ENCODE assay signal across 10 mouse cellular contexts in genomic region chr1:132150171-132150570, GRCm38 (mm10). TPM values are rescaled to one million over a fixed set of nuclear protein-coding genes. Genes with fewer than 3 reads are reported as not detected.
DNase-seq lines count a peak whose midpoint lies in the region; ATAC-seq lines count a peak whose summit lies in the region.
"Had no signal": no experiment of that assay in that cellular context is flagged by ENCODE, and none has a peak within 500 bp of the region (broad histone marks: within the 10 kb centered on the region; RNA-seq: fewer than 3 reads in every experiment).

No protein-coding gene starts in this region.

- no peak overlapping the region for H3K9ac ChIP-seq in liver, embryonic 13.5 days
- H3K9ac ChIP-seq in intestine, embryonic 16.5 days (ENCODE audit: low read depth, low read length) = peak overlapping the region; percentile 46

- no peak for DNase-seq in liver, embryonic 13.5 days
- DNase-seq in liver (no peak), NIH3T3 (ENCODE audit: low read depth) (peak; percentile 71)
- DNase-seq in limb, embryonic 10.5 days (ENCODE audit: low spot score) = no peak
- DNase-seq in layer of hippocampus, adult 9-10 months (ENCODE audit: low spot score) = no peak
- DNase-seq in thymus, adult 18-20 months = no peak
- DNase-seq in ovary, postnatal 10 days (ENCODE audit: low spot score) = no peak
- DNase-seq: spleen, adult 18-20 months had no signal

- no peak overlapping the region for H3K27ac ChIP-seq in liver, embryonic 13.5 days
- H3K27ac ChIP-seq in intestine, embryonic 16.5 days (ENCODE audit: low read length) = peak overlapping the region; percentile 87
- H3K27ac ChIP-seq in limb, embryonic 10.5 days = peak overlapping the region; percentile 0; the same call in 1 of the 2 replicates

- H3K4me3 ChIP-seq in liver, embryonic 13.5 days (replicated peaks) = no peak overlapping the region
- H3K4me3 ChIP-seq in intestine, embryonic 16.5 days (ENCODE audit: low read length) = no peak overlapping the region
- H3K4me3 ChIP-seq in limb, embryonic 10.5 days = no peak overlapping the region

- peak; percentile 52; the same call in 1 of the 2 replicates for ATAC-seq in liver, embryonic 13.5 days (ENCODE audit: low read depth)
- ATAC-seq in intestine, embryonic 16.5 days = peak; percentile 93

- H3K27me3 ChIP-seq in liver, embryonic 13.5 days = no peaks in the 10 kb centered on the region
- no peaks in the 10 kb centered on the region for H3K27me3 ChIP-seq in intestine, embryonic 16.5 days (replicated peaks; ENCODE audit: control insufficient read depth, insufficient read depth, low read length)
- H3K27me3 ChIP-seq in limb, embryonic 10.5 days (ENCODE audit: low read depth, poor library complexity, severe bottlenecking) = peaks cover 11% of the 10 kb centered on the region; the same call in 1 of the 2 replicates

- WGBS in liver, embryonic 13.5 days (ENCODE audit: insufficient replicate concordance) = 25% methylated on average over 1 of the region's 1 CpGs
- 35% methylated on average over 1 of the region's 1 CpGs for WGBS in intestine, embryonic 16.5 days
- 48% methylated on average over 1 of the region's 1 CpGs for WGBS in limb, embryonic 10.5 days

- H3K4me1 ChIP-seq in liver, embryonic 13.5 days (replicated peaks) = peaks cover 22% of the 10 kb centered on the region; the same call in 1 of the 2 replicates
- H3K4me1 ChIP-seq in intestine, embryonic 16.5 days (ENCODE audit: control insufficient read depth, insufficient read depth, low read length) = peaks cover 19% of the 10 kb centered on the region
- peaks cover 24% of the 10 kb centered on the region for H3K4me1 ChIP-seq in limb, embryonic 10.5 days

- no peak overlapping the region for H3K4me2 ChIP-seq in liver, embryonic 13.5 days
- H3K4me2 ChIP-seq in intestine, embryonic 16.5 days (ENCODE audit: low read depth, low read length) = 0 out of 2 replicates have a peak overlapping the region, but pooled peaks have one; percentile 0

- no peaks in the 10 kb centered on the region for H3K36me3 ChIP-seq in liver, embryonic 13.5 days
- no peaks in the 10 kb centered on the region for H3K36me3 ChIP-seq in intestine, embryonic 16.5 days (ENCODE audit: control insufficient read depth, insufficient read depth, low read length)
- no peaks in the 10 kb centered on the region for H3K36me3 ChIP-seq in limb, embryonic 10.5 days

- no peaks in the 10 kb centered on the region for H3K9me3 ChIP-seq in liver, embryonic 13.5 days (replicated peaks)
- H3K9me3 ChIP-seq in intestine, embryonic 16.5 days (ENCODE audit: control insufficient read depth, low read length) = no peaks in the 10 kb centered on the region
- H3K9me3 ChIP-seq in limb, embryonic 10.5 days (replicated peaks) = no peaks in the 10 kb centered on the region

RNA-seq across cellular contexts. Expression of gene Cdk18, which starts 10.7 kb away (rescaled TPM):
- 1.1 and 1.4 TPM in 2 replicates for polyA plus RNA-seq in liver, embryonic 13.5 days (2015; fragmentation: Nextera tagmentation; extraction: Ambion mirVana)
- polyA plus RNA-seq in intestine, embryonic 16.5 days (2015; fragmentation: Nextera tagmentation; extraction: Ambion mirVana) = 16.9 and 20.2 TPM in 2 replicates
- 3.7 TPM in 2 replicates for polyA plus RNA-seq in limb, embryonic 10.5 days (2016; fragmentation: Nextera tagmentation; extraction: Ambion mirVana)

RNA-seq across cellular contexts. Expression of gene Lemd1, which starts 41.1 kb away (rescaled TPM):
- not detected in 2 replicates for polyA plus RNA-seq in liver, embryonic 13.5 days (2015; fragmentation: Nextera tagmentation; extraction: Ambion mirVana)
- polyA plus RNA-seq in intestine, embryonic 16.5 days (2015; fragmentation: Nextera tagmentation; extraction: Ambion mirVana) = not detected in 2 replicates
- 1.3 and 1.7 TPM in 2 replicates for polyA plus RNA-seq in limb, embryonic 10.5 days (2016; fragmentation: Nextera tagmentation; extraction: Ambion mirVana)
- polyA plus RNA-seq: liver, embryonic 16.5 days had no signal

RNA-seq across cellular contexts. Expression of gene AC124108.1, which starts 41.1 kb away (rescaled TPM):
- not detected in 2 replicates for polyA plus RNA-seq in liver, embryonic 13.5 days (2015; fragmentation: Nextera tagmentation; extraction: Ambion mirVana)
- 0.04 and 0.07 TPM in 2 replicates for polyA plus RNA-seq in intestine, embryonic 16.5 days (2015; fragmentation: Nextera tagmentation; extraction: Ambion mirVana)
- polyA plus RNA-seq in limb, embryonic 10.5 days (2016; fragmentation: Nextera tagmentation; extraction: Ambion mirVana) = 0.64 and 0.65 TPM in 2 replicates
- polyA plus RNA-seq: liver, embryonic 16.5 days had no signal
